Mouse (Mus musculus) gastrocnemius, adult 2 months (tissue): ENCODE measurements around the gene Abhd2. TPM values are rescaled to one million over a fixed set of nuclear protein-coding genes. Genes with fewer than 3 reads are reported as not detected.

ENCODE experiments used
- DNase-seq: peaks from one replicate; pipeline ENCODE4 v3.0.0; 2022
- H3K27ac ChIP-seq: fragments of 200-600 bp; 2 replicates; pipeline ENCODE4 v1.8.1; 2022; ENCODE audit warnings: mild to moderate bottlenecking
- H3K4me3 ChIP-seq: fragments of 200-600 bp; 2 replicates; pipeline ENCODE4 v1.8.1; 2022; ENCODE audit warnings: mild to moderate bottlenecking, moderate library complexity
- CTCF ChIP-seq: fragments of 200-600 bp; IDR thresholded peaks from 2 replicates; pipeline ENCODE4 v1.8.1; 2022; ENCODE audit warnings: antibody characterized with exemption, mild to moderate bottlenecking, moderate library complexity
- intact Hi-C: fragments of 180-260 bp; cut with DNase I; formaldehyde crosslinking; loops from one replicate; pipeline ENCODE4 v1.15.1; 2025
- total RNA-seq, 2 experiments: library from RNA; stranded (reverse); gene quantifications; 2 replicates each; pipeline ENCODE4 v1.2.3; 2021

The Abhd2 gene
- total RNA-seq, 2 experiments from 2014 or later = 4.3 to 6.4 TPM

GRCm38 (mm10) chr7:79308455-79309030, 35.5 kb downstream of the Abhd2 start:
- intact Hi-C loops = no loop called here
- Histone ChIP-seq H3K27ac (no peak overlapping the region), H3K4me3 (no peak overlapping the region)
- no peak for TF ChIP-seq CTCF
- peak; percentile 5 for DNase-seq

- Histone ChIP-seq H3K4me3 (peak overlapping the region; percentile 34), H3K27ac (peak overlapping the region; percentile 63)
- intact Hi-C loops = no loop called here
- peak; percentile 37 for TF ChIP-seq CTCF
- peak; percentile 29 for DNase-seq
Observed at GRCm38 (mm10) chr7:79309247-79310190, 36.5 kb downstream of the Abhd2 start.

- intact Hi-C loops = no loop called here
- Histone ChIP-seq H3K27ac (no peak overlapping the region; the same call in 1 of the 2 replicates), H3K4me3 (no peak overlapping the region)
- DNase-seq = no peak
- TF ChIP-seq CTCF = no peak
Observed at GRCm38 (mm10) chr7:79310191-79310555, 37.2 kb downstream of the Abhd2 start.

GRCm38 (mm10) chr7:79311420-79311988, 38.5 kb downstream of the Abhd2 start:
- no peak for TF ChIP-seq CTCF
- no peak overlapping the region for H3K4me3 ChIP-seq
- intact Hi-C loops = no loop called here
- H3K27ac ChIP-seq = no peak overlapping the region
- peak; percentile 37 for DNase-seq

GRCm38 (mm10) chr7:79312246-79312645, 39.2 kb downstream of the Abhd2 start:
- intact Hi-C loops = no loop called here
- Histone ChIP-seq H3K27ac (peak overlapping the region; percentile 62), H3K4me3 (no peak overlapping the region; the same call in 1 of the 2 replicates)
- DNase-seq = no peak
- no peak for TF ChIP-seq CTCF

GRCm38 (mm10) chr7:79313519-79314059, 40.6 kb downstream of the Abhd2 start:
- Histone ChIP-seq H3K27ac (no peak overlapping the region), H3K4me3 (no peak overlapping the region)
- intact Hi-C loops = no loop called here
- TF ChIP-seq CTCF = no peak
- DNase-seq = no peak

- Histone ChIP-seq H3K4me3 (no peak overlapping the region), H3K27ac (no peak overlapping the region)
- intact Hi-C loops = no loop called here
- no peak for TF ChIP-seq CTCF
- DNase-seq = no peak
Observed at GRCm38 (mm10) chr7:79314517-79314916, 41.5 kb downstream of the Abhd2 start.

GRCm38 (mm10) chr7:79315149-79315548, 42.1 kb downstream of the Abhd2 start:
- no peak for TF ChIP-seq CTCF
- intact Hi-C loops = no loop called here
- no peak for DNase-seq
- H3K27ac ChIP-seq = no peak overlapping the region
- H3K4me3 ChIP-seq = no peak overlapping the region

- intact Hi-C loops = no loop called here
- Histone ChIP-seq H3K27ac (no peak overlapping the region), H3K4me3 (no peak overlapping the region)
- TF ChIP-seq CTCF = no peak
- DNase-seq = no peak
Observed at GRCm38 (mm10) chr7:79316069-79316695, 43.2 kb downstream of the Abhd2 start.

- DNase-seq = no peak
- no peak for TF ChIP-seq CTCF
- Histone ChIP-seq H3K4me3 (no peak overlapping the region), H3K27ac (no peak overlapping the region)
- intact Hi-C loops = no loop called here
Observed at GRCm38 (mm10) chr7:79317576-79317975, 44.6 kb downstream of the Abhd2 start.

GRCm38 (mm10) chr7:79318110-79318801, 45.3 kb downstream of the Abhd2 start:
- no peak for TF ChIP-seq CTCF
- intact Hi-C loops = no loop called here
- no peak overlapping the region for H3K27ac ChIP-seq
- H3K4me3 ChIP-seq = no peak overlapping the region
- no peak for DNase-seq

- no peak for DNase-seq
- intact Hi-C loops = no loop called here
- TF ChIP-seq CTCF = no peak
- Histone ChIP-seq H3K4me3 (no peak overlapping the region), H3K27ac (no peak overlapping the region)
Observed at GRCm38 (mm10) chr7:79323855-79324254, 50.9 kb downstream of the Abhd2 start.
